Mouse (Mus musculus) neural tube, embryonic 15.5 days (tissue): Measurements from ENCODE around the gene Kbtbd7. TPM values are rescaled to one million over a fixed set of nuclear protein-coding genes. Genes with fewer than 3 reads are reported as not detected.
"Not testable (repeated sequence)": the region's sequence is repeated elsewhere in the genome, so short reads cannot be mapped to it uniquely, and the experiment has no call there.

ENCODE experiments used
- ATAC-seq: fragments of 200-750 bp; cut with Nextera tagmentation; 2 replicates; pipeline ENCODE4 v1.8.0; 2017; ENCODE audit warnings: mild to moderate bottlenecking, moderate TSS enrichment, moderate library complexity; ENCODE audit not compliant: low FRiP score
- H3K27ac ChIP-seq: fragments of 300-500 bp; sonication (generic); replicated peaks from 2 replicates; pipeline ENCODE4 v1.5.1; 2015; ENCODE audit warnings: mild to moderate bottlenecking, inconsistent platforms
- H3K27me3 ChIP-seq: fragments of 300-500 bp; sonication (generic); replicated peaks from 2 replicates; pipeline ENCODE4 v1.6.1; 2015; ENCODE audit warnings: inconsistent platforms
- H3K36me3 ChIP-seq: fragments of 300-500 bp; sonication (generic); 2 replicates; pipeline ENCODE4 v1.6.1; 2015; ENCODE audit warnings: inconsistent platforms
- H3K4me1 ChIP-seq: fragments of 300-500 bp; sonication (generic); 2 replicates; pipeline ENCODE4 v1.6.1; 2015; ENCODE audit warnings: inconsistent platforms
- H3K4me2 ChIP-seq: fragments of 300-500 bp; sonication (generic); 2 replicates; pipeline ENCODE4 v1.6.1; 2015; ENCODE audit warnings: inconsistent platforms, mild to moderate bottlenecking, moderate library complexity
- H3K4me3 ChIP-seq: fragments of 300-500 bp; sonication (generic); replicated peaks from 2 replicates; pipeline ENCODE4 v1.5.1; 2015; ENCODE audit warnings: mild to moderate bottlenecking, inconsistent platforms
- H3K9ac ChIP-seq: fragments of 300-500 bp; sonication (generic); replicated peaks from 2 replicates; pipeline ENCODE4 v1.6.1; 2015; ENCODE audit warnings: mild to moderate bottlenecking, inconsistent platforms
- H3K9me3 ChIP-seq: fragments of 300-500 bp; sonication (generic); replicated peaks from 2 replicates; pipeline ENCODE4 v1.6.1; 2016; ENCODE audit warnings: inconsistent platforms
- WGBS: fragments of 180-500 bp; shearing (Covaris S2); methylation state at CpG from one replicate; pipeline ENCODE4 v1.1.7; 2015; ENCODE audit warnings: mixed read lengths; 5-methylcytosine and 5-hydroxymethylcytosine counted together
- polyA plus RNA-seq: library from polyadenylated mRNA; unstranded; fragments of >200 nt; fragmentation: Nextera tagmentation; extraction: Ambion mirVana; gene quantifications from 2 replicates; pipeline ENCODE4 v1.2.1, GENCODE M21; 2015

Kbtbd7 gene
- polyA plus RNA-seq, 1 experiment from 2014 or later, result 17.6 TPM

DNA sequence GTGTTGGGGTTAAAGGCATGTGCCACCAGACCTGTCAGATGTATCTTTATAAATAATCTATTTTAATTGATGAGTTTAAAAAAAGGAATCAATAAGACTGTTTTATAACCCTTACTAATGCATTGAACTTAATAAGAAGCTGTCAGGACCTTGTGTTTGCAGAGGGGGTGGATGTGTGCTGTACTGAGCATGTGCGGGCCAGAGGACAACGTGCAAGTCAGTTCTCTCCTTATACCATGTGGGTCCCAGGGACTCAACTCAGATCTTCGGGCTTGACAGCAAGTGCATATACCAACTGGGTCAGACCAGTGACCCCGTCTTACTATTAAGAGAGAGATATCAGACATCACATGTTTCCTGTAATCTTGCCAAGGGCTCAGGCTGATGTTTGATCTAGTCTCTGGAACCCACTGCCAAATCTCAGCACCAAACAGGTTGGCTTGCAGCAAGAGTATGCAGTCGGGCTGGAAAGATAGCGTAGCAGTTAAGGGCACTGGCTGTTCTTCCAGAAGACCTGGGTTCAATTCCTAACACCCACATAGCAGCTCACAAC is 17.0 kb upstream of the Kbtbd7 start:
- H3K9ac ChIP-seq, result no peak overlapping the region
- no peak overlapping the region for H3K27ac ChIP-seq
- no peaks in the 10 kb centered on the region for H3K4me1 ChIP-seq
- no peaks in the 10 kb centered on the region for H3K9me3 ChIP-seq
- WGBS, result 96% methylated on average over 6 of the region's 6 CpGs
- ATAC-seq, result no peak
- no peak overlapping the region for H3K4me2 ChIP-seq
- peaks cover 24% of the 10 kb centered on the region for H3K36me3 ChIP-seq
- no peak overlapping the region for H3K4me3 ChIP-seq
- no peaks in the 10 kb centered on the region for H3K27me3 ChIP-seq

DNA sequence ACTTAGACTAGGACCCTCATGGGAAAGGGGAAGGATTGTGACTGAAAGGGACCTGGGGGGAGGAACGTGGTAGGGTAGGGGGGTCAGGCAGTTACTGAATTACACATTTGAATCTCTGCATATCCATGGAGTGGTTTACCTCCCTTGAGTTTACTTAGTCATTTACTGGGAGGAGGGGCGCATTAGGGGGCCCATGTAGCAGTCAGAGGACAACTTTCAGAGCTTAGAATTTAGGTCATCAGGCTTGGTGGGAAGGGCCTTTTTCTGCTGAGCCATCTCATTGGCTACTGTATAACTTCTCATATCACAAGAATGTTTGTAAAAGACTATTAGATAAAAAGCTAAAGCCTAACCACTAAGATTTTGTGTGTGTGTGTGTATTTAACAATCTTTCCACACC is 15.6 kb upstream of the Kbtbd7 start:
- Histone ChIP-seq H3K36me3 (peaks cover 27% of the 10 kb centered on the region), H3K9me3 (no peaks in the 10 kb centered on the region)
- WGBS, result 78% methylated on average over 2 of the region's 2 CpGs

DNA sequence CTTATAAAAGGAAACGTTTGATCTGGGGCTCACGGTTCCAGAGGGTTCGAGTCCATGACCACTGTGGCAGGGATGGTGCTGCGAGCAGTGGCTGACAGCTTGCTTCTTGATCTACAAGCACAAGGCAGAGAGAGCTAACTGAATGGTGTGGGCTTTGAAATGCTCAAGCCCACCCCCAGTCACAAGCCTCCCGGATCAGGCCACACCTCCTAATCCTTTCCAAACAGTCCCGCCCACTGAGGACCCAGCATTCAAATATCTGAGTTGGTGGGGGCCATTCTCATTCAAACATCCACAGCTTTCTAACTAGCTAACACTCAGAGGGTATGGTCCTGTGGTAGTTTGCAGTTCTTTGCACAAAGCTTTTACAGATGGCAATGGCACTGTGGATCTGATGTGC is 13.2 kb upstream of the Kbtbd7 start:
- Histone ChIP-seq H3K4me1 (no peaks in the 10 kb centered on the region), H3K27me3 (no peaks in the 10 kb centered on the region), H3K9me3 (no peaks in the 10 kb centered on the region), H3K9ac (no peak overlapping the region), H3K4me3 (no peak overlapping the region), H3K36me3 (peaks cover 33% of the 10 kb centered on the region), H3K4me2 (no peak overlapping the region), H3K27ac (no peak overlapping the region)
- 88% methylated on average over 6 of the region's 6 CpGs for WGBS
- no peak for ATAC-seq

More for the DNA sequence above, 15.6 kb upstream of the Kbtbd7 start:
- no peak overlapping the region for H3K4me2 ChIP-seq
- no peak overlapping the region for H3K9ac ChIP-seq
- H3K27ac ChIP-seq, result no peak overlapping the region
- H3K4me1 ChIP-seq, result no peaks in the 10 kb centered on the region
- H3K4me3 ChIP-seq, result no peak overlapping the region
- H3K27me3 ChIP-seq, result no peaks in the 10 kb centered on the region
- no peak for ATAC-seq

DNA sequence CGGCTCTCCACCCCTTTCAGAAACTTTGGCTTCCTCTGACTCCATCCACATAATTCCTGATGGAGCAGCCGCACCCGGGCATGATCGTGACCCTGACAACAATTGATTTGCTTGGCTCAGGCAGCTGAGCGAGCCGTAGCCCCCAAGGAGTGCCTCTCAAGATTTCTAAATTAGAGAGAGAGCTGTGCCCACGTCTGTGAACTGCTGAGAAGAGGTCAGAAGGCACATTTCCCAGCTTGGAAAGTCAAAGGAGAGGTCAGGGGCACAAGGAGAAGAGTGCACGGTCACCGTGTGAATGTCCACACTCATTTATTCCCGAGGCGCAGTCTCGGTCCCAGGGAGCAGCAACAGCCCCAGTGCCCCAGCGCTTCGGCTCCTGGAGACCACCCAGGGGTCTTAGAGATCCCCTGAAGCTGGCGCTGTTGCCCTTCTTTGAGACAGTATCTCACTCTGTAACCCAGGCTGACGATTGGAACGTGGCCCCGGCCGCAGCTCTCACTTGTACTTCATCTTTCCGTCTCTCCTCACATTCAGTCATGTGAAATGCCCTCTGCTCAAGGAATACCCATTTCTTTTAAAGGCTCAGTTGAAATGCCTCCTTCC is 6.1 kb upstream of the Kbtbd7 start:
- Histone ChIP-seq H3K9ac (no peak overlapping the region), H3K4me1 (0 out of 2 replicates have a peak, but pooled peaks cover 4% of the 10 kb centered on the region), H3K27ac (no peak overlapping the region), H3K27me3 (no peaks in the 10 kb centered on the region), H3K4me3 (no peak overlapping the region), H3K9me3 (no peaks in the 10 kb centered on the region), H3K36me3 (peaks cover 27% of the 10 kb centered on the region), H3K4me2 (no peak overlapping the region; the same call in 1 of the 2 replicates)
- WGBS, result 29% methylated on average over 20 of the region's 20 CpGs
- no peak for ATAC-seq

DNA sequence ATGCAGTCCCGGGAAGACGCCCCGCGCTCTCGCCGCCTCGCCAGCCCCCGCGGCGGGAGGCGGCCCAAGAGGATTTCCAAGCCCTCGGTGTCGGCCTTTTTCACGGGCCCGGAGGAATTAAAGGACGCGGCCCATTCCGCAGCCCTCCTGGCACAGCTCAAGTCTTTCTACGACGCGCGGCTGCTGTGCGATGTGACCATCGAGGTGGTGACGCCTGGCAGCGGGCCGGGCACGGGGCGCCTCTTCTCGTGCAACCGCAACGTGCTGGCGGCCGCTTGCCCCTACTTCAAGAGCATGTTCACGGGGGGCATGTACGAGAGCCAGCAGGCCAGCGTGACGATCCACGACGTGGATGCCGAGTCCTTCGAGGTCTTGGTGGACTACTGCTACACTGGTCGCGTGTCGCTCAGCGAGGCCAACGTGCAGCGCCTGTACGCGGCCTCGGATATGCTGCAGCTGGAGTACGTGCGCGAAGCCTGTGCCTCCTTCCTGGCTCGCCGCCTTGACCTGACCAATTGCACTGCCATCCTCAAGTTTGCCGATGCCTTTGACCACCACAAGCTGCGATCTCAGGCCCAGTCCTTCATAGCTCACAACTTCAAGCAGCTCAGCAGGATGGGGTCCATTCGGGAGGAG is 537 bp downstream of the Kbtbd7 start:
- H3K4me2 ChIP-seq, result peak overlapping the region; percentile 57
- H3K27ac ChIP-seq, result peak overlapping the region; percentile 90
- peak overlapping the region; percentile 61 for H3K9ac ChIP-seq
- peak overlapping the region; percentile 62 for H3K4me3 ChIP-seq
- H3K36me3 ChIP-seq, result peaks cover 12% of the 10 kb centered on the region
- H3K9me3 ChIP-seq, H3K27me3 ChIP-seq: not testable (repeated sequence)
- WGBS, result 56% methylated on average over 12 of the region's 59 CpGs
- ATAC-seq, result peak; percentile 63
- H3K4me1 ChIP-seq, result peaks cover 13% of the 10 kb centered on the region; the same call in 1 of the 2 replicates

DNA sequence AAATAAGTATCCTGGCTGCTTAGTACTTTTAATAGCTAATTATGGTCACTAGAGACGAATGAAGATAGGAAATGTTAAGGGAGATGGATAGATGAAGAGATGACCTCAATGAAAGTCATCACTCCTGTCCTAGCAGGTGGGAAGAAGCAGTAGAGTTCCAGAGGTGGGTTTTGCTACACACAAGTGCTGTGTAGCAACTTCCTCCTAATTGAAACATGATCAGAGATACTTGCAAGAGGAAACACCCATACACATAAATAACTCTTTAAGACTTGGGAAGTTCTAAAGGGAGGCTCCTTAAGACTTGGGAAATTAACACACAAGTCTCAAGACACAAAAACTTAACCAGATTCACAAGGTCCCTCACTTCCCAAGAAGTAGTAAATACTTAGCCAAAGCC is 7.8 kb downstream of the Kbtbd7 start:
- Histone ChIP-seq H3K4me2 (no peak overlapping the region), H3K4me1 (no peaks in the 10 kb centered on the region), H3K4me3 (no peak overlapping the region), H3K27me3 (no peaks in the 10 kb centered on the region), H3K27ac (no peak overlapping the region), H3K9me3 (no peaks in the 10 kb centered on the region), H3K9ac (no peak overlapping the region), H3K36me3 (no peaks in the 10 kb centered on the region)
- 89% methylated on average over 1 of the region's 1 CpGs for WGBS
- no peak for ATAC-seq

DNA sequence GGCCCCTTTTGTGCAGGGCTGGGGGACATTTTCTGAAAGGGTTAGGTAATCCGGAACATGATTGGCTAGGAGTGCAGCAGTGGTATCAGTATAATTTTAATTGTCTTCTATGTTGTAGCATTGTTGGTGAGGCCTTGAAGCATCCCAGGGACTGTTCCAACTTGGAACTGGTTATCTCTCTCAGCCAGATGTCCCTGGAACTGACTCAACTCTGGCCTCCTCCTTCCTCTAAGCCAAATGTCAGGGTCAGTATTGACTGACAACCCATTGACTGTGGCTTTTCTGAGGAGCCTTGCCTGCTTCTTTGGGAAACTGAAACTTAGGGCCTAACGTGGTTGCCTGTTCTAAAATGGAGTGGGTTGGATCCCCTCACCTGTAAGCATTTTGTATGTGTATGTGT is 14.3 kb downstream of the Kbtbd7 start:
- Histone ChIP-seq H3K36me3 (no peaks in the 10 kb centered on the region), H3K4me3 (no peak overlapping the region), H3K4me2 (no peak overlapping the region), H3K4me1 (peaks cover 8% of the 10 kb centered on the region), H3K27ac (no peak overlapping the region), H3K27me3 (no peaks in the 10 kb centered on the region), H3K9me3 (no peaks in the 10 kb centered on the region), H3K9ac (no peak overlapping the region)
- ATAC-seq, result no peak
- WGBS, result 89% methylated on average over 2 of the region's 2 CpGs

DNA sequence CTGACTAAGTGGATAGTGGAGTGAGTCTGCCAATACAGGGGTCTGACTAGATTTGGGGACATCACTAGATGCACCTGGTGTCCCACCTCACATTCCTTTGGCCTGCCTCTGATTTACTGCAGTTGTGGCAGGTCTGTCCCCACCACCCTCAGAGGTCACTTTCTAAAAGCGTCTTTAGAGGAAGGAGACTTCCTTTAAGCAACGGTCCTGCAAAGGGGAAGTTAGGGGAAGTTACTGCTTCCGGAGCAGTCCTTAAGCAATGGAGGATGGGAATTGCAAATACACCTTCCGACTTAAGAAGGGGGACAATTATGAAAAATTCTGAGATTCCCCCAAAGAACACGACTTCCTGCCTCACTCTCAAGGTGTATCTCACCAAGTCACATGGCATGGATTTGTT is 15.1 kb downstream of the Kbtbd7 start:
- ATAC-seq, result no peak
- H3K9me3 ChIP-seq, result no peaks in the 10 kb centered on the region
- H3K27me3 ChIP-seq, result no peaks in the 10 kb centered on the region
- H3K4me2 ChIP-seq, result no peak overlapping the region
- H3K27ac ChIP-seq, result no peak overlapping the region
- WGBS, result 81% methylated on average over 5 of the region's 5 CpGs
- H3K36me3 ChIP-seq, result no peaks in the 10 kb centered on the region
- peaks cover 12% of the 10 kb centered on the region for H3K4me1 ChIP-seq
- H3K4me3 ChIP-seq, result no peak overlapping the region
- no peak overlapping the region for H3K9ac ChIP-seq

DNA sequence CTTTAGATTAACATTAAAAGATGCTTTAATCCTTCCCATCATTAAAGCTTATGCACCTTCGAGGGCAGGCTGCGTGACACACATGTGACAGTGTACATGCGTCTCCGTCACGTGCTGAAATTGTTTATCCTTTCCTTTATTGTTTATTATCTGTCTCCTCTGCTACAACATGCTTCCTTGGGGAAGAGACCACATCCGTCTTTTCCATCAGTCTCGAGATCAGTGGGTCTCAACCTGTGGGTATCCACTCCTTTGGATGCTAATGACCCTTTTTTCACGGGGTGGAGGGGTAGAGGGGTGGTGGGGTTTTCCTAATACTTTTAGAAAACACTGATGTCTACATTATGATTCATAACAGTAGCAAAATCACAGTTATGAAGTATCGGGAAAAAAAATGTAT is 18.3 kb downstream of the Kbtbd7 start:
- 64% methylated on average over 9 of the region's 9 CpGs for WGBS
- Histone ChIP-seq H3K36me3 (no peaks in the 10 kb centered on the region), H3K9ac (no peak overlapping the region), H3K27me3 (no peaks in the 10 kb centered on the region), H3K27ac (peak overlapping the region; percentile 80), H3K9me3 (no peaks in the 10 kb centered on the region), H3K4me2 (peak overlapping the region; percentile 53), H3K4me1 (peaks cover 12% of the 10 kb centered on the region), H3K4me3 (peak overlapping the region; percentile 26; the same call in 1 of the 2 replicates)
- peak; percentile 5 for ATAC-seq

DNA sequence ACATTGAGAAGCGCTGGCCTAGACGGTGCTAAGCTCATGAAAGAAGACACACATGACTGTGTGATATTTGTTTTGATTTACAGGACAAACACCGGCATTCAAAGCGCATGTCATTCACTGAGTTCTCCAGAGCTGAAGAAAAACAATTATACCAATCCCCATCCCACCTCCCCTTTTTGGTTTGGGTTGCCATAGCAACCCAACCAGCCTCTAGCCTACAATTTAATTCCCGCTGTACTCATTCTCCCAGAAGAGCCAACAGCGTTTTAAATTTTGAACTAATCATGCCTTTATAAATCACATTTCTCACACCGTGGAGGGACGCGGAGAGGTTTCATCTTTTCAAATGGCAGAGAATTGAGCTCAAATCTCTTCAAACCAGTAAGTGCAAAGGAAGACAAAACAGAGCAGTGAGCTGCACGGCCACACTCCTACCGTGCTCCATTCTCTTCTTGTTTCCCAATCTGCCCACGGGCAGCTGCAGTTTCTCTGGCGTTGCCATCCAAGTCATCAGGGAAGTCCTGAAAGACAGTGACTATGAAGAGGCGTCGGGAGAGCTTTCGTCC is 18.8 kb downstream of the Kbtbd7 start:
- peak overlapping the region; percentile 26 for H3K4me3 ChIP-seq
- H3K9ac ChIP-seq, result no peak overlapping the region

DNA sequence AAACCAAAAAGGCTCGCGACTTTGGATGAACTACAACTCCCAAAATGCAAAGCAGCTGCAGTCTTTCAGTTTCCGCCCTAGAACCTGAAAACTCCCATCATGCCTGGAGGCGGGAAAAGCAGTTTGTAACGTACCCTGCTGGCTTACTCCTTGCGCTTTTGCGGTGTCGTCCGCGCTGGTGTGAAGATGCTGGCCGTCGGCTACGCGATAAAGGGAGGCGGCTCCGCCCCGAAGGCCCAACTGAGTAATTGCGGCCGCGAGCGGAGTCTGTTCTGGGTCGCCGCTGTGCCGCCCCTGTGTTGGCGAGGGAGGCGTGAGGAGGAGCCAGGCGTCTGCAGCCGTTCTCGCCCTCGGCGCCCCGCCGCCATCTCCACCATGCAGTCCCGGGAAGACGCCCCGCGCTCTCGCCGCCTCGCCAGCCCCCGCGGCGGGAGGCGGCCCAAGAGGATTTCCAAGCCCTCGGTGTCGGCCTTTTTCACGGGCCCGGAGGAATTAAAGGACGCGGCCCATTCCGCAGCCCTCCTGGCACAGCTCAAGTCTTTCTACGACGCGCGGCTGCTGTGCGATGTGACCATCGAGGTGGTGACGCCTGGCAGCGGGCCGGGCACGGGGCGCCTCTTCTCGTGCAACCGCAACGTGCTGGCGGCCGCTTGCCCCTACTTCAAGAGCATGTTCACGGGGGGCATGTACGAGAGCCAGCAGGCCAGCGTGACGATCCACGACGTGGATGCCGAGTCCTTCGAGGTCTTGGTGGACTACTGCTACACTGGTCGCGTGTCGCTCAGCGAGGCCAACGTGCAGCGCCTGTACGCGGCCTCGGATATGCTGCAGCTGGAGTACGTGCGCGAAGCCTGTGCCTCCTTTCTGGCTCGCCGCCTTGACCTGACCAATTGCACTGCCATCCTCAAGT is 25.6 kb downstream of the Kbtbd7 start, which contains the start of gene Kbtbd6:
Gene Kbtbd6 (plus strand): TSS at position 155 of the 910 bp plus-strand sequence.
- peak; percentile 92 for ATAC-seq
- H3K27me3 ChIP-seq, result not testable (repeated sequence)
- WGBS, result 12% methylated on average over 38 of the region's 89 CpGs

More for the DNA sequence above, 18.8 kb downstream of the Kbtbd7 start:
- WGBS, result 19% methylated on average over 16 of the region's 16 CpGs
- ATAC-seq, result peak; percentile 77
- H3K36me3 ChIP-seq, result no peaks in the 10 kb centered on the region
- H3K4me2 ChIP-seq, result peak overlapping the region; percentile 53
- peak overlapping the region; percentile 80 for H3K27ac ChIP-seq
- no peaks in the 10 kb centered on the region for H3K27me3 ChIP-seq
- H3K9me3 ChIP-seq, result no peaks in the 10 kb centered on the region
- peaks cover 12% of the 10 kb centered on the region for H3K4me1 ChIP-seq

More for the DNA sequence above, 25.6 kb downstream of the Kbtbd7 start, which contains the start of gene Kbtbd6:
- Histone ChIP-seq H3K4me3 (peak within 1 kb of the TSS; percentile 58), H3K4me2 (peak within 1 kb of the TSS; percentile 77), H3K9ac (peak within 1 kb of the TSS; percentile 44)
- not testable (repeated sequence) for H3K4me1 ChIP-seq, H3K9me3 ChIP-seq, H3K36me3 ChIP-seq, H3K27ac ChIP-seq
